Mouse (Mus musculus) CD4-positive, CD25-positive, alpha-beta regulatory T cell, adult 2 months (primary cell): ENCODE data around the gene Daam1.
A peak's percentile ranks its signal among the peaks of the same experiment; 100 is the strongest.

Experiments used
- DNase-seq: peaks from one replicate; pipeline ENCODE4 v3.0.0-alpha.2; 2012; ENCODE audit warnings: low read depth, low spot score

Daam1 gene

DNA sequence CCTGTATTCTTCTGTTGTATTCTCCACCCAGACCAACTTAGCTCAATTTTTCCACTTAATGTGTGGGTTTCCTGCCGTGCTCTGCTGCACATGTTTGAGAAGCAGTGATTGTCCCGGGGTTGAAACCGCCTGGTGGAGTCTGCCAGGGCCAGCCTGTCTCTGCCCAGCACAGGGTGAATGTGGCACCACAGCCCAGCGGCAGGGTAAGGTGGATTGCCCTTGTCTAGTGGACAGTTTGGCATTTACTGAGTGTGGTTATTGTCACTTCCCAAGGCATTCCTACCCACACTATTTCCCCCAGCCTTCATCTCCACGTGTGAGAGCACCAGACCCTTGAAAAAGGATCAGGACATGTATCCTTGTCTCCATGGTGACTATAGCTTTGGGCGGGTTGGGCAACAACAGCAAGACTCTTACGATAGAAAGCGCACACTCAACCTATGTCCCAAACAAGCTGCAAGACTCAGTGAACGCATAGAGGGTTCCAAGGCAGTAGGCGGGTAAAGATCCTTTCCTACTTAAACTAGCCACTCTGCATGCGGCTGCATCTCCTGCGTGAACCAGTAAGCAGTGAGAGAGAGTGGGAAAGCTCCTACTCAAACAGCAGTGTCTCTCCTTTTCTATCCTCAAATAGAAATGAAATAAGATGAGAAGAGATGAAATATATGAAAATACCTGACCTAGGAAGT lies 139.2 kb downstream of the Daam1 start:
- DNase-seq, result no peak

DNA sequence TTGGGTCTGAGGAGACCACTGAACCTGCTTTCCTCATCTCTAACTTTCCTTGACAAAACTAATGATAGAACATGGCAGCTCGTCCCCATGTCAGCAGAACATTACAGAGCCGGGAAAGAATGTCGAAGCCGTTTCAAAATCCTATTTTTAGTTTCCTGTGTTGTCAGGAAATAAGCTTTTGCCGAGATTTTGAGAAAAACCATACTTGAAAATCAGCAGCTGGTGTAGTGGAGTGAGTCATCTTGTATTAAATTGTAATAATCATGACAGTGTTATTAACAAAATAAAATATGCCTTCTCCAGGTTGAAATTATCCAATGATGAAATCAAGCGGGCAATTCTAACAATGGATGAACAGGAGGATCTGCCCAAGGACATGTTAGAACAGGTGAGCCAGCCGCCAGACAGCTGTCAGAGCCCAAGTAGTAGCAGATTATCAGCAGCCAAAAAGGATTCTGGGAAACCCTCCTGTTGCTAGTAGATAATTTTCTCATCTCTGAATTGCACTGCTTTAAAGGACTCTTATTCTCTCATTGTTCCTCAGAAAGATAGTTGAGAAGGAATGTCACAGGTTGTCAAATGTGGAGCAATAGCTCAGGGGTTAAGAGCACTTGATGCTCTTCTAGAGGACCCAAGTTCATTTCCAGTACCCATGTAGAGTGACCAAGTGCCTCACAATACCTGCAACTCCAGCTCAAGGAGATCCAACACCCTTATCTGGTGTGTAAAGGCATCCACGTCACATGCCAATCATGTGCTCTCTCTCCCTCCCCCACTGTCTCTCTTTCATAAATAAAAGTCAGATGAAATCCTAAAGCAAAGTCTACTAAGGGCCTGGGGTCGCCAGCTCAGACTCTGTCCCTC lies 140.1 kb downstream of the Daam1 start:
- DNase-seq, result no peak

DNA sequence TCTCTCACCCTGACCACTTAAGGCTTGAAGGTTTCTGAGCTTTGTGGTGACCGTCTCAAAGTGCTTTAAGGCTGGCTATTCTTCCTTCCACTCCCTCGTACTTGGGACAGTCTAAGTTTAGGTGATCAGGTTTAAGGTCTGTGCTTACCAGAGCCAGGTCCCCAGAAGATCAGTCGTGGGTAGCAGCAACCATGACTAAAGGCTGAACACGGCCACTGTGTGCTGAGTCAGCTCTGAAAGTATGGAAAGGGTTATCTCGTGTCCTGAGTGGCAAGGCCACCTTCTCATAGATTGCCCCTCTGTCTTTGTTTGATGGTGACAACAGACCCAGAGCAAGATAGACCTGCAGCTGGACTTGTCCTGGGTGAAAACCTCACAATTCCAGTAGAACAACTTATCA lies 141.2 kb downstream of the Daam1 start:
- DNase-seq, result no peak

DNA sequence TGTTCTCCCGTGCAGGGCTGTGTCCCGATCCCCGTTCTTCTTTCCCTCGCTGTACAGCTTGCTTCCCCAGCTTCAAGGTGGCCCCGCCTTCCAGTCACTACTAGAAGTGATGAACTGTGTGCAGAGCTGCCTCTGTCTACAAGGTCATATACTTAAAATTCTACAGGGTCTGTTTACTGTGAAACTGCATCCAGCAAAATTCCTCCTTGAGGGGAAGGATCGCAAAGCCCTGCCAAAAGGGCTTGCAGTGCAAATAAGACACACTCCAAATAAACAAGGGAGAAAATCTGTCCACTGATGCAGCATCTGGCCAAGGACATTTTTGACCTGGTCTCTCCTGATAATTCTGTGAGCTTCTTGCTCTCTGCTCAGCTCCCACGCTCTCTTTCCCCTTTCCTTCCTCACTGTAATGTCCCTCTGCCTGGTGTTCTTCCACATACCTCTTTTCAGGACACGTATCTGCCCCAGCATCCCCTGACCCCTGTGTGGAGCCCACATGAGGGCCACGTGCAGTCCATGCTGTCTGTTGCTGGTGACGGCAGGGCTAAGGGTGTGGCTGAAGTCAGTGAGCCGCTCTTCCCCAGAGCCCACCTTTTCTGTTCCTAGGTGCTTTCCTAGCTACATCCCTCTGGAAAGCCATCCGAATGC lies 141.9 kb downstream of the Daam1 start:
- no peak for DNase-seq

DNA sequence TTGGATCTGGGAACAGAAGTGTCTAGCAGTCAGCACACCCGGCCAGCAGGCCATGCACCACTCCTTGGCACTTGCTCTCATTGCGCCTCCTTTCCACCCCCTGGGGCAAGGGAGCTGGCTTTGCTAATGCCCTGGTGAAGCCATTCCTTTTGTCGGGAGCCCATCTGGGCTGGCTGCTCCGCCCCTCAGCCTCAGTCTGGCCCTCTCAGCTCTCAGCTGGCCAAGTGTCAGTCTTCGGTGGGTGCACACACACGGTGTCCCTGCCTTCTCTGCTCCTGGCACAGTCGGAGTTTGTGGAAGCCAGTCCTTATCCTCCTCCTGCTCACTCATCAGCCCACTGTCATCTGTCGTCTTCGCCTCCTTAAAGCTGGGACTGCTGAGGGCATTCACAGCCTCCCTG lies 142.7 kb downstream of the Daam1 start:
- no peak for DNase-seq

DNA sequence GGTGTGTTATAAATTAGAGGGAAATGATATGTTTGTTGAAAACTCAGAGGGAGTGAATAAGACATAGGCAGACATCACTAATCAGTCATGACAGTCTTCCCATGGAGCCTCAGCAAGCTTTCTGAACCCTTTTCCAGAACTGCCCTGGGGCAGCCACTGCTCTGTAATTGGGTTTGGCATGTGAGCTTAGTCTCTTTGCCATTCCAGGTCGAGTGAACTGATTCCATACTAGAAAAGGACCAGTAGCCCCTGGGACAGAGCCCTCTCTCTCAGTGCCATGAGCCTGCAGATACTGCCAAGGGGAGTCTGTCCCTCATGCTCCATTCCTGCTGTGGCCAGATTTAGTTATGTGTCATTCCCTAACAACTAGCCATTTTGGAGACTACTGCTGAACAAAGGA lies 144.7 kb downstream of the Daam1 start:
- no peak for DNase-seq

DNA sequence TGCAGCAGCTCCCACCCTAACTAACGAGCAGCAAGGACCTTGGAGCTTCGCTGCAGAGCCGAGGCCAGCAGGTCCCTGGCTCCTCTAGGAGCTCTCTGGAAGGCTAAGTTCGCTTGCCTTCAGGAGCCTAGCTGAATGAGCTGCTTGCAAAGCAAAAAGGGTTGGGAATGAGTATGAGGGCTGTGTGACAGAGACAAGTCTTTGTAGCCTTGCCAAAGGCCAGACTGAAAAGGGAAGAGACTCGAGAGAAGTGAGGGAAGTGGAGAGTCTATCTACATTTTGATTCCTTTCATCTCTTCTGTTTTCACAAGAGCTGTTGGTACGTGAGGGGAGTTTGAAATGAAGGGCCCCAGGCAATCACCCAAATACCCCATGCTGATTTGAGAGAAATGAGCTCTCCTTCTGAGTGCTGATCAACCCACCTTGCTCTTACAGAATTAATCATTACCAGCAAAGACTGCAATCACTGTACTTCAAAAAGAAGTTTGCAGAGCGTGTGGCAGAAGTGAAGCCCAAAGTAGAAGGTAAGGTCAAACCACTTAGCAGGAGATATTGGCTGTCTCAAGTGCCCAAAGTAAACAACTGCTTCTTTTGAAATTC lies 145.6 kb downstream of the Daam1 start:
- no peak for DNase-seq

DNA sequence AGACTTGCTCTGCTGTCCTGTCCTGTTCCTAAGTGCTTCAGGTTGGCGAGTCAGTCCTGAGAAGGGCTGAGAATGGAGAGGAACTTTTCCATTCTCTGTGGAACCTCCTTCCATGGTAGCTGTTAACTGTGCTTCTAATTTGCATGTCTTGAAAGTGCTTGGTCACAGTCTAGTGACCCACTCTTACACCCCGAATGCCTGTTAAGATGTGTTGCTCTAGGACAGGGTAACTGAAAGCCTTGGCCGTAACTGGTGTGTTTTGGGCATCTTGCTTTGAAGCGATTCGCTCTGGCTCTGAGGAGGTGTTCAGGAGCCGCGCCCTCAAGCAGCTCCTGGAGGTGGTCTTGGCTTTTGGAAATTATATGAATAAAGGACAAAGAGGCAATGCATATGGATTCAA lies 146.5 kb downstream of the Daam1 start:
- no peak for DNase-seq

DNA sequence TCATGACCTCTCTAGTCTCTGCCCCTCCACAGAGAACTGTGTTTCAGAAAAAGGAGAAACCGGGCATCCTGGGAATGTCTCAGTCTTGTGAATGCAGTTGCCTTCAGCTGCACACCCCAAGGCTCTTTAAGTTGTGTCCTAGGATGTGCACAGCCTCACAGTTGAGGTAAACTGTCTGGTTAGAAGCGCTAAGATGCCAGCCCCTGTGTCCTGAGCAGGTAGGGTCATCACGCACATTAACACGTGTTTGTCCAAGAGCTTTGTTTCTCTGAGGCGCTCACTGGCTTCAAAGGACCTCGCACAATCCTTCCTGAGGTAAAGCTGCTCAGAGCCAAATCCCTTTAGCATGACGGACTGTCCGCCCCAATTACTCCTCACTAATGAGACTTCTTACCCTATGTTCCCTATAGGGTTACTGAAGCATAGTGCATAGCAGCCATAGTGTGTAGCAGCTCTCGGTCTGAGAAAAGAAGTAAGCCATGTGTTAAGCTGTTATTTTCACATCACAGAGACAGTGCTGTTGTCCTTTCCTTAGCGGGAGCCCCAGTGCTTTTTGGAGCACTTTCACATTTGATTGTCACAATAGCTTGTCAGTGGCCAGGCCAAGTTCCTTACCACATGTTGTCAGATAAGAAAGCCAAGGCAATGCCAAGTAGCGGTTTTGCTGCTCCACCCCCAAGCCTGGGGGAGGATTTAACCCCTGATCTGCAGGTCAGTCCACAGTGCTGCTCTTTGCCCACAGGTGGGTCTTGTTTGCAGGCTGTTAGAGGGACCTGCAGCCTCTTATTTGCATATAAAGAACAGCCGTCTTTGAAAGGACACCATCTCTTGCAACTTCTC lies 147.9 kb downstream of the Daam1 start:
- DNase-seq, result no peak

DNA sequence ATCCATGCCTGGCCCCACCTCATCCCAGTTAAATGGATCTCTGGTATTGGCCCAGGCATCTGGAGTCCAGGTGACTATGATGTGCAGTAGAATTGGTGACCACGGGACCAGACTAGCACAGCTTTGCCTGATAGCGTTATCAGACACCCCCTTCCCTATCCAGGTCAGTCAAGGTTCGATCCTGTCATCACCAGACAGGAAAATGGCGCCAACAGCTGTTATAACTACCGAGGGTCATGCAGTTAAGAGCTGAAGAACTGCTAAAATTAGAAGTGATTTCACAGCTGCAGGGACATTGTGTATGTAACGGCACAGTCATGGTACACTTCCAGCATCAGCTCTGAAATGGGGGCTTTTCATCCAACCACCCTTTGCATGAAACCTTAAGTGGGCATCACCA lies 149.3 kb downstream of the Daam1 start:
- DNase-seq, result no peak

DNA sequence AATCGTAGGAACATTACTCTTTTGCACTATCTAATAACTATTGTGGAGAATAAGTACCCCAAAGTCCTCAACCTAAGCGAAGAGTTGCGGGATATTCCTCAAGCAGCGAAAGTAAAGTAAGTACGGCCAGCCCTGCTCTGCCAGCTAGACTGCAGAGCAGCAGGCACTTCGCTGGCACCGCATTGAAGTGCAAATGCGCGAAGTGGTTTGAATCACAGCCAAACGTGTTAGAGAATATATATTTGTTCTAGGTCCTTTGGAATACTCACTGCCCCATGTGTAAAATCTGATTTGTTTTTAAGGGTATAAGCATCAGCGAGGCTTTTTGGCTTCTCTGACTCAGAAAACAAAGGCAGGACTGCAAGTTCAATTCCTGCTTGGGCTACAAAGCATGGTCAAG lies 149.9 kb downstream of the Daam1 start:
- DNase-seq, result no peak

DNA sequence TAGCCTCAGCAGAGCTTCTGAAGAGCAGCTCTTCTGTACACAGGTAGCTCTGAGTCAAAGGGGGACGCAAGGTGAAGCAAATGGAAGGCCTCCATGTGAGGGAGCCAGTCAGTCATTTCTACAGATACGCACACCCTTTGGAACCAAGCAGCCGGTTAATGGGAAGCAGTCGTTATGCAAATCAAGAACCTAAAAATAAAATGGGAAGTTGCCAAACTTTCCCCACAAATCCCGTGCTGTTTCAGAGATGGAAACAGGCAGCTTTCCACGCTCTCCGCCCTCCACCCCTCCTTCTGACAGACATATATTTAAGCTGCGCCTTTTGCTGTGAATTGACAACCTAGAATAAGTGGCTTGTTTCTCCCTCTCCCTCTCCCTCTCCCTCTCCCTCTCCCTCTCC lies 150.4 kb downstream of the Daam1 start:
- DNase-seq, result no peak

DNA sequence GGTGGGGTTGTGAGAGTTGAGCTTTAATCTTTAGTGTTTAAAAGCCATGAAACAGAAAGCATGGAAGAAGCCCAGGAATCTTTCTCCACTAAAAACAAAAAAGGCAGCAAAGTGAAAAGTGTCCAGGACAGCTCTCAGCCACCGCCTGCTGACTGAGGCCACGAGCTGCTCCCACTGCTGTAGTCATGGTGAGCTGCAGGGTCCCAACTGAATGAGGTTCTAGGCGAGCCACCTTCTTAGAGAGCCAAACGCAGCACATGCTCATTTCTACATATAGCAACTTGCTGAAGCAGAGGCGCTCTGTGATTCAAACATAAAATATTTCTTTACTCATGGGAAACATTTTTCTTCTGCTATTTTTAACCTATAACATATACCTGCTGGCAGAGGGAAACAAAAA lies 150.9 kb downstream of the Daam1 start:
- DNase-seq, result no peak

DNA sequence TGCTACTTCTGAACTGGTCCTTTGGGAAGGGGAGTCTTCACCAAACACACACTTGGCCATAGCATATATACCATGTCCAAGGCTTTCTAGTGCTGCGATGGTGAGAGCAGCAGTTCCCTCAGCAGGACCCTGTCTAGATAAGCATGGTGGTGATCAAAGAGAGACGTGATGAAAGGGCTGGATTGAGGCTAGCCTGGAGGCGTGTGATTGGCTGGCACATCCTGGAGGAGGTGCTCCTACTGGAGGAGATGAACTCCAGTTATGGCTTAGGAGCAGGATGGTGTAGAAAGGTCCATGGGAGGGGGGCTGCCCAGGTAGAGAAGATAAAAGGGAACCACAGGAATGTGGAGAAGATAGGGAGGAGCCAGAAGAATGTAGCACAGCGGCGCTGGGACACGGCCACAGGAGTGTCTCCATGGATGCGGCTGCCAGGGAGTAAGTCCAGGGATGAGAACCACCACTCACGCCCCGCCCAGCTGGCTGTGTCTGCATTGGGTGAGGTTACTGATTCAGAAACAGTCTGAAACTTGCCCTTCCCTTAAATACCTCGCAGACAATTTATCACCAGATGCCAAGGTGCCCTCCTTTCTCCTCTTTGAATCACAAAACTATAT lies 152.3 kb downstream of the Daam1 start:
- no peak for DNase-seq

DNA sequence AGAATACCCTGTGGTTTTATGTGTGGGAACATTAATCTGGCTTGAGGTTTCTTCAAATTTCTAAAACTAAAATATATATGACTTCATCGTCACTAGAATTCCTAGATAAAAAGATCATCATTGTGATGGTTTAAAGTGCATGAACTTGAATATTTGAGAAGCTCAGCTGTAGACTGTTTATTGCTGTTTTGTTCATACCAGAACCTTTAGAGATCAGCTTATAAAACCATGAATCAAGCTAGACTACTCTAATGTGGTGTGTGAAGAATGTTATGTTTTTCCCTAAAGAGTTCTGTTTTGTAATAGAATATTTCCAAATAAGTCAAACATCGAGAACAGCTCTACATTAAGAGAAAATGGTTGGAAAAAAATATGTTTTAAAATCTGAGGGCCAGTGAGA lies 156.3 kb downstream of the Daam1 start:
- DNase-seq, result no peak

DNA sequence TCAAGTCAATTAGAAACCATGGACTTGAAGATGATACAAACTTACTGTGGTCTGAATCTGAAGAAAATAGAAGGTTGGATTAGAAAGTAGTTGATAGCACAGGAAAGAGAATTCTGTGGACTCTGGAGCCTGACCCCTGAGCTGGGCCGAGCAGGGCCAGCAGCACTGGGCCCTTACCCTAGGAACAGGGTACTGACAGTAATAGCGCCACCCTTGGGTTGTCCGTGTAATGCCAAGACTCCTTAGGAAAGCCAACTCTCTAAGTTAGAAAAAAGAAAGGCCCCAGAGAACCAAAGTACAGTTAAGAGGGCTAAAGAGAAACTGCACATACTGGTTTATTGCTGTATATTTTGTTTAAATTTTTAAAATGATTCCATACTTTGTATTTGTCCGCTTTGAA lies 157.0 kb downstream of the Daam1 start:
- DNase-seq, result peak; percentile 6

DNA sequence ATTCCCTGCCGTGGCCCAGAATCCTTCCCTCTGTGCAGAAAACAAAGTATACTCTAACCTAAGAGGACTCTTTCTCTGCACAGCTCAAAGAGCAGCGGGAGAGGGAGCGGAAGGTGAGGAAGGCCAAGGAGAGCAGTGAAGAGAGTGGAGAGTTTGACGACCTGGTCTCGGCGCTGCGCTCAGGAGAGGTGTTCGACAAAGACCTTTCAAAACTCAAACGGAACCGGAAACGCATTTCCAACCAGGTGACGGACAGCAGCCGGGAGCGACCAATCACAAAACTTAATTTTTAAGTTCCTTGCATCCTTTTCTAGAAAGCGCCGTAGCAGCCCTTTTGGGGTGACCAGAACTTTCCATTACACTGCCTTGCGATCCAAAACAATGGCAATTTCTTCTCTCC lies 158.7 kb downstream of the Daam1 start:
- no peak for DNase-seq

DNA sequence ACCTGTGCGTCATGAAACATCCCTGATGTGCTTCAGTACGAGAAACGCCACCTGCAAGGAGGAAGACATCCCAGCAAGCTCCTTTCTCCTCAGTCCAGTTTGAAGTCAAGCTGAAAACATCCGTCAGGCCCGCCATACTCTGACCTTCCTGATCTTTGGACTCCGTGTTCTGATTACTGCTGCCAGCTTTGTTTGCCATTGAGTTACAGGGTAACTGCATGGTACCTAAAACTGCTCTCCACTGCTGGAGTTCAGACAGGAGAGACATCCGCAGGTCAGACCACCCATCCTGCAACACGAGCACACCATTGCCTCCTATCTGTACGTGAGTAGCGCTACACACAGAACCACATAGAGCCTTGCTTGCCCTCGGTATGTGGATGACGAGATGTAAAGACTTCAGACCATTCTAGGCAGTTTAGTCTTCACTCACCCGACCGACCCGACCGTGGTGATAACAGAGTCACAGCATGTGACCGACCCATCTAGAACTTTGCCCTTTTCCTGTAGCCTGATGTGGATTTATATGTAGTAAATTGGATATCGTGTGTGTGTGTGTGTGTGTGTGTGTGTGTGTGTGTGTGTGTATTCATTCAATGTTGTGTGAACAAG lies 161.8 kb downstream of the Daam1 start:
- no peak for DNase-seq

DNA sequence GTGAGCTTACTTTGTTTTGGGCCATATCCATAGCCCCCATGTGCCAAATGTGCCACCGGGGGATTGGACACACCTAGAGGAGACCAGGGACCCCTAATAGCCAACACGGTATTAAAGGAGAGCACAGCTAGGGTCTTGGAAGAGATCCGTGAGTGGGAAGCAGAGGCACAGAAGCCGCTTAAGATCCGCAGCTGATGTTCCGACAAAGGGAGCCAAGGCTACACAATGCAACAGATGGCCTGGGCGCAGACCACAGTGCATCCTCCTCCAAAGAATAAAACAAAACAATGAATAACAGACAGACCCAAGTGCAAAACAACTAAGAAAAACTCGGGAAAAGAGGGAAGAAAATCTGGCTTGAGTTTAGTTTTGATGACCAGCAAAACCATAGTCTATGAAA lies 165.0 kb downstream of the Daam1 start:
- no peak for DNase-seq

DNA sequence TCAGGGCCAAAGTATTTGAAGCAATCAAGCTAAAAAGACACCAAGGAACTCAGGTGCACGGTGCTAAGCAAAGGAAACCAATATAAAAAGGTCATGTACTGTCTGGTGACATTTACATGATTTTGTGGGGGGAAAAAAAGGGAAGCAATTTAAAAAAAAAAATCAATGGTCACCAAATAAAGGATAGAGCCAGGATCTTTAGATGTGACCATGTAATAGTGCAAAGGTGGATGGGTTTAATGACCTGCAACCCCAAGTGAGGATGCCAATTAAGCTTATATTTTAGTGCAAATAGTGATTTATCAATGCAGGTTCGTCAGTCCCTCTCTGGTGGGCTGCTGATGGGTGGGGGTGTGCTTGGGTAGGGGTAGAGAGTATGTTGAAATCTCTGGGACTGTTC lies 166.0 kb downstream of the Daam1 start:
- DNase-seq, result no peak

DNA sequence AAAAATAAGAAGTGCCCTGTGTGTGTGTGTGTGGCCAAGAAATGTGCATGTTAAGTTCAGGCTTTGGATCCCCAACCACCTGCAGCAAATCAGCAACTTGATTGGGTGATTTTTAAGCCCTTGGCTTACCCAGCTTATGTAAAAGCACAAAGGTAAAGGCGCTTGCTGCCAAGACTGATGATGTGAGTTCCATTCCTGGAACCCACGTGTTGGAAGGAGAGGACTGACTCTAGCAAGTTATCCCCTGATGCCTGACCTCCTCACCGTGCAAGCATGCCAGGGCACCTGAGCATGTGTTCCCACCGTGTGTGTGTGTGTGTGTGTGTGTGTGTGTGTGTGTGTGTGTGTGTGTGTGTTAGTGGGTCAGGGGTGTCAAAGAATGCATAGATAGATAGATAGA lies 166.5 kb downstream of the Daam1 start:
- no peak for DNase-seq
